Mouse (Mus musculus): ENCODE measurements at regions not wholly inside any gene's neighbourhood (a gene's known extent, or its start where the extent isn't known, plus 50 kb on each side); places are given as distances from the start of the nearest gene placed in this dataset.

- DNase-seq, result no peak
- H3K4me1 ChIP-seq (ENCODE audit: control insufficient read depth, insufficient read depth, low read length), result no peaks in the 10 kb centered on the region
- WGBS, result 48% methylated on average over 4 of the region's 4 CpGs
- H3K27ac ChIP-seq (ENCODE audit: insufficient read depth, low read depth, low read length), result no peak overlapping the region
- TF ChIP-seq CTCF (conservative IDR thresholded peaks at IDR 0.05; ENCODE audit: insufficient read depth, insufficient read length, low read depth, low read length), result no peak
- H3K4me3 ChIP-seq (ENCODE audit: insufficient read depth, low read depth, low read length), result no peak overlapping the region
- H3K36me3 ChIP-seq (ENCODE audit: control insufficient read depth, insufficient read depth, low read length), result no peaks in the 10 kb centered on the region
- no peaks in the 10 kb centered on the region for H3K27me3 ChIP-seq (replicated peaks; ENCODE audit: control insufficient read depth, insufficient read depth, low read length)
Observed at GRCm38 (mm10) chr7:73144846-73145245, 230.5 kb upstream of the Rgma start.

GRCm38 (mm10) chr7:73147251-73147650, 228.1 kb upstream of the Rgma start:
- Histone ChIP-seq H3K36me3 (ENCODE audit: control insufficient read depth, insufficient read depth, low read length) (no peaks in the 10 kb centered on the region), H3K4me1 (ENCODE audit: control insufficient read depth, insufficient read depth, low read length) (no peaks in the 10 kb centered on the region), H3K27me3 (replicated peaks; ENCODE audit: control insufficient read depth, insufficient read depth, low read length) (no peaks in the 10 kb centered on the region), H3K27ac (ENCODE audit: insufficient read depth, low read depth, low read length) (no peak overlapping the region), H3K4me3 (ENCODE audit: insufficient read depth, low read depth, low read length) (no peak overlapping the region)
- TF ChIP-seq POLR2A (IDR thresholded peaks at IDR 0.05; ENCODE audit: low read depth, low read length), result no peak
- TF ChIP-seq CTCF (conservative IDR thresholded peaks at IDR 0.05; ENCODE audit: insufficient read depth, insufficient read length, low read depth, low read length), result no peak
- no peak for DNase-seq

GRCm38 (mm10) chr7:73150436-73150835, 224.9 kb upstream of the Rgma start:
- DNase-seq, result no peak
- no peaks in the 10 kb centered on the region for H3K27me3 ChIP-seq (replicated peaks; ENCODE audit: control insufficient read depth, insufficient read depth, low read length)
- H3K27ac ChIP-seq (ENCODE audit: insufficient read depth, low read depth, low read length), result no peak overlapping the region
- 80% methylated on average over 7 of the region's 7 CpGs for WGBS
- no peak overlapping the region for H3K4me3 ChIP-seq (ENCODE audit: insufficient read depth, low read depth, low read length)
- no peaks in the 10 kb centered on the region for H3K36me3 ChIP-seq (ENCODE audit: control insufficient read depth, insufficient read depth, low read length)
- TF ChIP-seq POLR2A (IDR thresholded peaks at IDR 0.05; ENCODE audit: low read depth, low read length) (no peak), CTCF (conservative IDR thresholded peaks at IDR 0.05; ENCODE audit: insufficient read depth, insufficient read length, low read depth, low read length) (no peak)
- H3K4me1 ChIP-seq (ENCODE audit: control insufficient read depth, insufficient read depth, low read length), result no peaks in the 10 kb centered on the region

- 75% methylated on average over 13 of the region's 15 CpGs for WGBS
- Histone ChIP-seq H3K27me3 (replicated peaks; ENCODE audit: control insufficient read depth, insufficient read depth, low read length) (no peaks in the 10 kb centered on the region), H3K36me3 (ENCODE audit: control insufficient read depth, insufficient read depth, low read length) (no peaks in the 10 kb centered on the region), H3K27ac (ENCODE audit: insufficient read depth, low read depth, low read length) (no peak overlapping the region), H3K4me3 (ENCODE audit: insufficient read depth, low read depth, low read length) (no peak overlapping the region), H3K4me1 (ENCODE audit: control insufficient read depth, insufficient read depth, low read length) (no peaks in the 10 kb centered on the region)
- TF ChIP-seq POLR2A (IDR thresholded peaks at IDR 0.05; ENCODE audit: low read depth, low read length), result no peak
- no peak for TF ChIP-seq CTCF (conservative IDR thresholded peaks at IDR 0.05; ENCODE audit: insufficient read depth, insufficient read length, low read depth, low read length)
- no peak for DNase-seq
Observed at GRCm38 (mm10) chr7:73151586-73152467, 223.5 kb upstream of the Rgma start.

GRCm38 (mm10) chr7:73153668-73154067, 221.6 kb upstream of the Rgma start:
- WGBS, result 96% methylated on average over 1 of the region's 1 CpGs
- no peak for DNase-seq
- no peaks in the 10 kb centered on the region for H3K27me3 ChIP-seq (replicated peaks; ENCODE audit: control insufficient read depth, insufficient read depth, low read length)
- no peaks in the 10 kb centered on the region for H3K36me3 ChIP-seq (ENCODE audit: control insufficient read depth, insufficient read depth, low read length)
- H3K27ac ChIP-seq (ENCODE audit: insufficient read depth, low read depth, low read length), result no peak overlapping the region
- H3K4me1 ChIP-seq (ENCODE audit: control insufficient read depth, insufficient read depth, low read length), result no peaks in the 10 kb centered on the region
- TF ChIP-seq POLR2A (IDR thresholded peaks at IDR 0.05; ENCODE audit: low read depth, low read length) (no peak), CTCF (conservative IDR thresholded peaks at IDR 0.05; ENCODE audit: insufficient read depth, insufficient read length, low read depth, low read length) (no peak)
- no peak overlapping the region for H3K4me3 ChIP-seq (ENCODE audit: insufficient read depth, low read depth, low read length)

GRCm38 (mm10) chr7:73158833-73159232, 216.5 kb upstream of the Rgma start:
- WGBS, result 78% methylated on average over 5 of the region's 5 CpGs
- Histone ChIP-seq H3K27me3 (replicated peaks; ENCODE audit: control insufficient read depth, insufficient read depth, low read length) (no peaks in the 10 kb centered on the region), H3K4me1 (ENCODE audit: control insufficient read depth, insufficient read depth, low read length) (no peaks in the 10 kb centered on the region), H3K36me3 (ENCODE audit: control insufficient read depth, insufficient read depth, low read length) (no peaks in the 10 kb centered on the region), H3K27ac (ENCODE audit: insufficient read depth, low read depth, low read length) (no peak overlapping the region), H3K4me3 (ENCODE audit: insufficient read depth, low read depth, low read length) (no peak overlapping the region)
- DNase-seq, result no peak
- TF ChIP-seq POLR2A (IDR thresholded peaks at IDR 0.05; ENCODE audit: low read depth, low read length), result no peak
- no peak for TF ChIP-seq CTCF (conservative IDR thresholded peaks at IDR 0.05; ENCODE audit: insufficient read depth, insufficient read length, low read depth, low read length)

GRCm38 (mm10) chr7:73160968-73161367, 214.3 kb upstream of the Rgma start:
- no peak for DNase-seq
- H3K4me1 ChIP-seq (ENCODE audit: control insufficient read depth, insufficient read depth, low read length), result no peaks in the 10 kb centered on the region
- no peaks in the 10 kb centered on the region for H3K27me3 ChIP-seq (replicated peaks; ENCODE audit: control insufficient read depth, insufficient read depth, low read length)
- no peaks in the 10 kb centered on the region for H3K36me3 ChIP-seq (ENCODE audit: control insufficient read depth, insufficient read depth, low read length)
- no peak overlapping the region for H3K27ac ChIP-seq (ENCODE audit: insufficient read depth, low read depth, low read length)
- TF ChIP-seq CTCF (conservative IDR thresholded peaks at IDR 0.05; ENCODE audit: insufficient read depth, insufficient read length, low read depth, low read length) (no peak), POLR2A (IDR thresholded peaks at IDR 0.05; ENCODE audit: low read depth, low read length) (no peak)
- WGBS, result 89% methylated on average over 8 of the region's 8 CpGs
- no peak overlapping the region for H3K4me3 ChIP-seq (ENCODE audit: insufficient read depth, low read depth, low read length)

All from kidney, adult 2 months (tissue).